ENCODE assay signal across 8 mouse cellular contexts in the genomic region with DNA sequence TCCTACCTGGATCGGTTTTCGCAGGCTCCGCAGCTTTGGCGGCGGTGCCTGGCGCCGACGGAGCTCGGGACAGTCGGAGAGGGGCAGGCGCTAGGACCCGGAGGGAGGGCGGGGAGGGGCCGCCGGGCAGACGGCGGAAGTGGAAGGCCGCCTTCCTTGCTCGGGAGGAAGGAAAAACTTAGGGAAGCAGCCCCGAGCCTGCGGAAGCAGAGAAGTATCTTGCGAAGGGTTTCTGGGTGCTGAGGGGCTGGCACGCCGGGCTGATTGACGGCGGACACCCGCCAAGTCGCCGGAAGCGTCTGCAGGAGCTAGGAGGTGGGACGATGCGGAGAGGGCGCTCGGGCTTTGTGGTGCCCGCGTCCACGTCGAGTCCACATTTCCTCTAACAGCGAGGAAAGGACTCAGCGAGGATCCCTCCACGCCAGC. TPM values are rescaled to one million over a fixed set of nuclear protein-coding genes. Genes with fewer than 3 reads are reported as not detected.
A peak's percentile ranks its signal among the peaks of the same experiment; 100 is the strongest.
DNase-seq lines count a peak whose midpoint lies in the region; ATAC-seq and TF ChIP-seq lines count a peak whose summit lies in the region.

A gene (plus strand): TSS at position 181 of the 426 bp plus-strand sequence.

- H3K9ac ChIP-seq in hindbrain, embryonic 14.5 days: peak within 1 kb of the TSS; percentile 78

- H3K27me3 ChIP-seq in G1E (ENCODE audit: insufficient read depth, low read length): no peaks in the 10 kb centered on the region
- no peaks in the 10 kb centered on the region for H3K27me3 ChIP-seq in hindbrain, embryonic 14.5 days (ENCODE audit: control insufficient read depth, insufficient read depth, low read length)

- peak within 1 kb of the TSS; percentile 92 for H3K4me3 ChIP-seq in G1E (ENCODE audit: low read depth, low read length)
- peak within 1 kb of the TSS; percentile 89 for H3K4me3 ChIP-seq in hindbrain, embryonic 14.5 days (replicated peaks; ENCODE audit: low read length)

- no peak for ATAC-seq in G1E (ENCODE audit: extremely low read depth, insufficient number of reproducible peaks, low FRiP score, poor library complexity, severe bottlenecking)
- ATAC-seq in hindbrain, embryonic 14.5 days (ENCODE audit: low FRiP score): peak; percentile 88

- no peak for TF ChIP-seq CTCF in G1E (IDR thresholded peaks at IDR 0.05; ENCODE audit: low read depth, low read length)

- peak within 1 kb of the TSS; percentile 98 for H3K27ac ChIP-seq in hindbrain, embryonic 14.5 days

- H3K4me2 ChIP-seq in hindbrain, embryonic 14.5 days (replicated peaks): peak within 1 kb of the TSS; percentile 94

- 0% methylated on average over 41 of the region's 41 CpGs for WGBS in hindbrain, embryonic 14.5 days

- peaks cover 28% of the 10 kb centered on the region for H3K9me3 ChIP-seq in G1E (replicated peaks)
- H3K9me3 ChIP-seq in hindbrain, embryonic 14.5 days (ENCODE audit: control insufficient read depth, low read length): no peaks in the 10 kb centered on the region

- peaks cover 68% of the 10 kb centered on the region for H3K4me1 ChIP-seq in G1E (ENCODE audit: insufficient read depth, low read depth, low read length)
- H3K4me1 ChIP-seq in hindbrain, embryonic 14.5 days (replicated peaks; ENCODE audit: control insufficient read depth, insufficient read depth, low read length): peaks cover 28% of the 10 kb centered on the region

- peak; percentile 92 for DNase-seq in G1E (ENCODE audit: low spot score)
- DNase-seq in c-Kit-negative CD71-positive TER-119-positive erythroid progenitor cells, embryonic 14.5 days (ENCODE audit: low read depth, low spot score): peak; percentile 75
- DNase-seq in frontal cortex, postnatal 25 days (ENCODE audit: low spot score in 2 of 2): peak; percentile 40 to 52
- DNase-seq in hindbrain, embryonic 14.5 days (ENCODE audit: low spot score): peak; percentile 84
- DNase-seq in layer of hippocampus, postnatal 25 days (ENCODE audit: extremely low spot score in 1 of 2, low spot score in 1 of 2): peak; percentile 67 to 70
- DNase-seq in lung, postnatal 14 days: peak; percentile 75
- DNase-seq in retina, embryonic 14.5 days (ENCODE audit: low spot score): peak; percentile 80
- no peak for DNase-seq in urinary bladder, adult 2 months (ENCODE audit: low spot score)

- H3K36me3 ChIP-seq in G1E (replicated peaks): peaks cover 63% of the 10 kb centered on the region
- H3K36me3 ChIP-seq in hindbrain, embryonic 14.5 days (replicated peaks; ENCODE audit: control insufficient read depth, insufficient read depth): peaks cover 51% of the 10 kb centered on the region

RNA-seq across cellular contexts. Expression of the gene that starts here (rescaled TPM):
- total RNA-seq in G1E (2014; fragmentation: Nextera tagmentation) (46.8 and 58.5 TPM in 2 replicates), G1E (2017) (42.1 and 45.0 TPM in 2 replicates)
- 27.9 and 36.7 TPM in 2 replicates for polyA plus RNA-seq in G1E (2012)
- 11.6 and 12.3 TPM in 2 replicates for polyA plus RNA-seq in hindbrain, embryonic 14.5 days (2014; fragmentation: Nextera tagmentation; extraction: Ambion mirVana)
- total RNA-seq in layer of hippocampus, postnatal 25 days (2021): 10 to 100 TPM; 30.8 to 31.3 TPM
- 12.2 and 15.6 TPM in 2 replicates for polyA plus RNA-seq in urinary bladder, adult 2 months (2012; rRNA removed)
